Mouse (Mus musculus): ENCODE data around the gene Ak4.
A peak's percentile ranks its signal among the peaks of the same experiment; 100 is the strongest.
"Not testable (repeated sequence)": the region's sequence is repeated elsewhere in the genome, so short reads cannot be mapped to it uniquely, and the experiment has no call there.

The Ak4 gene

DNA sequence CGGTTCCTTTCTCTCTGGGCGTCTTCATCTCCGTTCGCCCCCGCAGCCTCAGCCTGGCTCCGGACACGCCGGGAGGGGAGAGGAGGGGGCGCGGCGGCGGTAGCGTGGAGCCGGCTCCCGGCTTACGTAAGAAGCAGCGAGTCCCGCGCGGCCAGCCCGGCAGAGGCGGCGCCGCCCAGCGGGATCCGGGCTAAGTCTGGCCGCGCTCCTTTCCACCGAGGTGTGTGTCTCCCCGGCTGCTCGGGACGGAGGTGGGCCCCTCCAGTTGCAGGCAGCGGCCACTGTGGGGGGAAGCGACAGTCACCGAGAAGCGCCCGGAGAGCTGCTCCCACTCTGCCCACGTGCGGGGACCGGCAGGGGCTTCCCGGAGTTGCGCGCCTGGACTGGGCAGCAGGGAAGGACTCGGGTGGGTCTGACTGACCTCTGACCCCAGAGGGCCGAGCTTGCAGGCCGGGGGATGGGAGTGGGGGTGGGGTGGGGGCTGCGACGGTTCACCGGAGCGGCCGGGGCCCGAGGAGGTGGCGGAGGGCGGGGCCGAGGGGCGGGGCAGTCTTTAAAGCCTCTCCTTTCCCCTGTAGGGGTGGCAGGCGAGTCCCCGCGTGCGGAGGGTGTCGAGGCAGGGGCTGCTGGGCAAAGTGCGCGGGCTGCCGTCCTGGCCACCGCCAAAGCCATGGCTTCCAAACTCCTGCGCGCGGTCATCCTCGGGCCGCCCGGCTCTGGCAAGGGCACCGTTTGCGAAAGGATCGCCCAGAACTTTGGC, at the start of gene Ak4:
TSS of gene Ak4 (plus strand) at position 127 of the 760 bp plus-strand sequence.
- peak; percentile 68 for DNase-seq (ENCODE audit: low spot score)

DNA sequence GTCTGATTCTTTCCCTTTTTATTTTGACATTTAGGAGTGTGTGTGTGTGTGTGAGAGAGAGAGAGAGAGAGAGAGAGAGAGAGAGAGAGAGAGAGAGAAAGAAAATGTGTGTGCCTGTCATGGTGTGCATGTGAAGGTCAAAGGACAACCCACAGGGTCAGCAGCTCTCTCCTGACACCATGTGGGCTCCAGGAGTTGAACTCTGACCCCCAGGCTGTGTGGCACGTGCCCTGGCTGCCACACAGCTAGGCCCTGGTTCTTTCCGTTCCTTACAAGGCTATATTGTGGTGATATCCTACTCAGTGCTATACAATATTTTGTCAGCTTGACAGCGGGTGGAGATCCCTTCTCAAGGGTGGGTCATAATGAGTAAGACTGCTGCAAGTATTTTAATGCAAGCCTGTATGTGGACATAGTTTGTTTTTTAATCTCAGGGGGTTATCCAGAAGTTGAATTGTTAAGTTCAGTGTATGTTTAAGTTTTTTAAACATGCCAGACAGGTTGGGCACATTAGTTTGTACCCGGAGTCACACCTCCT, 49.3 kb upstream of the Ak4 start:
- DNase-seq (ENCODE audit: low spot score), result no peak

DNA sequence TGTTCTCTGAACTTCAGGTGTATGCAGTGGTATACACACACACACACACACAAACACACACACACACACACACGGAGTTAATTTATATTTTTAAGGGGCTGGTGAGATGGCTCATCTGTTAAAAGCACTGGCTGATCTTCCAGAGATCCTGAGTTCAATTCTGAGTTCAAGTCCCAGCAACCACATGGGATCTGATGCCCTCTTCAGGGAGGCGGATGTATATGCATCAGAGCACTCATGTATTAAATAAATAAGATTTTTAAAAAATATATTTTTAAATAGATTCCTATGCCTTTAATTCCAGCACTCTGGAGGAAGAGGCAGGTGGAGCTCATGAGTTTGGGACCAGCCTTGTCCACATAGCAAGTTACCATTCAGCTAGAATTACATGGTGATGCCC, 46.8 kb upstream of the Ak4 start:
- DNase-seq (ENCODE audit: low spot score), result no peak

DNA sequence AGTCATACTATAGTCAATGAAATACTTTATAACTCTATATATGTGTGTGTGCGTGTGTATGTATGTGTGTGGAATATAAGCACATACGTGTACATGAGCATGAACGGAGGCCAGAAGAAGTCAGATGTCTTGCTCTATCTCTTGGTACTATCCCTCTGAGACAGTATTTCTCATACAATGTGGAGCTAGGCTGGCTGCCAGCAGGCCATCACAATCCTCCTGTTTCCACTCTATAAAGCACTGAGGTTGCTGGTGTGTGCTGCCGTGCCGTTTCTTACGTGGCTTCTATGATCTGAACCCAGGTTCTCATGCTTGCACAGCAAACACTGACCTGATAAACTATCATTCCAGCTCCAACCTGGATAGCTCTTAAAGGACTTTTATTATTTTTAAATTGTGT, 46.3 kb upstream of the Ak4 start:
- DNase-seq (ENCODE audit: low spot score), result no peak

DNA sequence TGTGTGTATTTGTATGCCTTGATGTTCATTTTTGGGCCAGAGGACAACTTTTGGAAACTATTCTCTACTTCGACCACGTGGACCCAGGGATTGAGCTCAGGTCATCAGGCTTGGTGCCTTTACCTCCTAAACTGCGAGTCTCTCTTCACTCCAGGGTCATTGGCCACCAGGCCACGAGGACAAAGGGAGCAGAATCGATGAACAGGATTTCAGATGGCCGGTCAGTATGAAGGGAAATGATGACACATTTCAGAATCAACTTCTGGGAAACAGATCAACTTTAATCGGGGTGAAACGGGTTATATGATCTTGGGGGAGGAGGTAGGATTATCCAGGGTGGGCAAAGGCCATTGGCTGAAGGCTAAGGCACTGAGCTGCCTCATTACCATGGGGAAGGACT, 45.0 kb upstream of the Ak4 start:
- DNase-seq (ENCODE audit: low spot score), result no peak

DNA sequence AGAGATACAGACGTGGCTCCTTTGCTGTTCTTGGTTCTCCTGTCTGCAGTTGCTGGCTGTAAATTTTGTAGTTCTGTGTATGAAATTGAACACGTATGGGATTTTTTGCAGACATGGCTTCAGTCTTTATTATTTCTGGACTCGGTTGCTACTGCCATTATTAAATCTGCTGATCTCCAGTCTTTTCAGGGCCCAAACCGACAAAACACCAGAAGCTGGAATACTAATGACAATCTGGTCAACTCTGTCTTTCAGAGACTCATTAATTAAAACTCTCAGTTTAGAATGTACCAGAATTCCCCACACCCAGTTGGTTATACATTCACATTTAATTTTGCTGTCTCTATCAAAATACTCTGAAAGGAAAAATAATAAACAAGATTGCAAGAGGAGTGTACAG, 42.2 kb upstream of the Ak4 start:
- DNase-seq (ENCODE audit: low spot score), result no peak

DNA sequence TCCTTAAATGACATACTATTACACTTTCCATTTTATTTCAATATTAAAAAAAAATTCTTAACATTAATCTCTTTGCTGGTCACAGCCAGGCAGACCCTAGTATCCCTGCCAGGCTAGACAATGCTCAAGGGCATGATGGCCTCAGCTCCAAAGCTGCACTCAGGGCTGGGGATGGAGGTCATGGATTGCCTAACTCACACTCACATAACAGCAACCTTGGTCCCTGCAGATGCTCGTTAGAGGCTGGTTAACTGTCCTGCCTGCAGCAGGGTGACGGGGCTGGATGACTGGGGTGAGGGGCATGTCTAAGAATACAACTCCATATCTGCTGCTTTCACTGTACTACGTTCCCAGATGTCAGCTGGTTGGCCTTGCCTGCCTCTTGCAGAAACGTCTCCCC, 40.8 kb upstream of the Ak4 start:
- DNase-seq (ENCODE audit: low spot score), result no peak

DNA sequence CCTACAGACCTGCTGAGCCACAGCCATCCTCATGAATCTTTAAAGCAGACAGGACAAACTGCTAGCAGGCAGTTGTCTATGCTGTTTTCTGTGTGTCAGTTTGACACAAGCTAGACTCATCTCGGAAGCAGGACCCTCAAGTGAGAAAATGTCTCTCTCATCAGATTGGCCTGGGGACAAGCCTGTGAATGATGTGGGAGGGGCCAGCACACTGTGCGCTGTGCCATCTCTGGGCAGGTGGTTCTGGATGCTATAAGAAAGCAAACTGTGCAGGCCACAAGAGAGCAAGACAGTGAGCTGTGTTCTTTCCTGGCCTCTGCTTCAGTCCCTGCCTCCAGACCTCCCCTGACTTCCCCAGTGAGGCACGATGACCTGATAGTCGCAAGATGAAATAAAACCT, 40.3 kb upstream of the Ak4 start:
- peak; percentile 10 for DNase-seq (ENCODE audit: low spot score)

DNA sequence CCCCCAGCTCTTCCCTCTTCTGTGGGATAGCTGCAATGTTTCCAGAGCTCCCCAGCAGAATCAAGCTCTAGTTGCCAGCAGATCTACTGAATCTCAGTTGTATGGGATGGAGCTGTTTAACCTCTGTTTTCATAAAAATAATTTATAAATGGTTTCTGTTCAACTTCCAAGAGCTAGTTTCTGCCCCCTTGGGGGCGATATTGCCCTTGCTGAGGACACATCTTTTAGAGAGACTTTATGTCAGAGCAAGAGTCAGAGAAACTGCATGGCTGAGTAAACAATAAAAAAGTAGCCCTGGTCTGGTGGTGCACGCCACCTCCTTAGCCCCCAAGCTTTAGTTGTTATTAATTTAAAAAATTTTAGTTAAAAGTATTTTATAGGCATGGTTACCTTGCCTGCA, 34.1 kb upstream of the Ak4 start:
- DNase-seq (ENCODE audit: low spot score), result no peak

DNA sequence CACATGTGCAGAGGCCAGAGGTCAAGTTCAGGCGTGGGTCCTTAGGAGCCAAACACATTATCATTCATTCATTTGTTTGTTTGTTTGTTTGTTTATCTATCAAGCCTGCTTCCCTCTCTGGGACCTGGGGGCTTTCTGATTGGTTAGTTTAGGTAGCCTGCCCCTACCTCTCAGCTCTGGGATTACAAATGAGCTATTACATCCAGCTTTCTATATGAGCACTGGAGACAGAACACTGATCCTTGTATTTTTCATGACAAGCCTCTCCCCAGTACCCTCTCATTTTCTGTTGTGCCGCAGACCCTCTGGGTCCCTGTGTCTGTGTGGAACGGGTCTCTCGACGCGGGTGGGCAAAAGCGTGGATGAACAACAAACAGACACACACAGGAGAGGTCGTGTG, 30.8 kb upstream of the Ak4 start:
- DNase-seq (ENCODE audit: low spot score), result no peak

DNA sequence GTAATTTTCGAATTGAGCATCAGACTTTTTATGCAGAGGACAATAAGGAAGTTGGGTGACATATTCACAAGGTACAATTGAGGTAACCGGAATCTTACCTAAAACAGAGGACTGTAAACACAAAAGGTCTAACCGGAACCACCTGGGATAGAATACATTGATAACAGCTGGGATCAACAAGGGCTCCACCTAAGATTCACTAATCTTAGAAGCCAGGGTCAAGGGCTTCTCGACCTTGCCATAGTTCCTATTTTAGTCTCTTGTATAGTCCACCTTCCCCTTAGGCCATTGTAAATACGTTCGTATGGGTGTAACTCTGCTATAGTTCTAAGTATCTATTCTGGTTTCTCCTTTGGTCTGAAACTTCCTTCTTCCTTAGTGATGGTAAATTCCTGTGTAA, 30.4 kb upstream of the Ak4 start:
- DNase-seq (ENCODE audit: low spot score), result not testable (repeated sequence)

DNA sequence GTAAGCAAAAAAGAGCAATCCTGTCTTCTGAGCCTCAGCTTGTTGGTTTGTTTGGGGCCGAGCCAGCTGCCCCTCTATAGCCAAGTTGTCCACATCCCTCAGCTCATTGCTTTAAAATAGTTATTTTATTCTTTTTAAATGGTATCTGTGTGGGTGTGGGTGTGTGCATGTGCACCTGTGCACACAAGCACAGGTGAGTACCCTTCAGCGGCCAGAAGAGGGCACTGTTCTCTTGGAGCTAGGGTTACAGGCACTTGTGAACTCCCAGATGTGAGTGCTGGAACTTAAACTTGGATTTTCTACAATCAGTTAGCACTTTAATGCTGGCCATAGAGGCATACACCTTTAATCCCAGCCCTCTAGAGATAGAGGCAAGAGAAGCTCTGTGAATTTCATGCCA, 26.8 kb upstream of the Ak4 start:
- DNase-seq (ENCODE audit: low spot score), result peak; percentile 15

DNA sequence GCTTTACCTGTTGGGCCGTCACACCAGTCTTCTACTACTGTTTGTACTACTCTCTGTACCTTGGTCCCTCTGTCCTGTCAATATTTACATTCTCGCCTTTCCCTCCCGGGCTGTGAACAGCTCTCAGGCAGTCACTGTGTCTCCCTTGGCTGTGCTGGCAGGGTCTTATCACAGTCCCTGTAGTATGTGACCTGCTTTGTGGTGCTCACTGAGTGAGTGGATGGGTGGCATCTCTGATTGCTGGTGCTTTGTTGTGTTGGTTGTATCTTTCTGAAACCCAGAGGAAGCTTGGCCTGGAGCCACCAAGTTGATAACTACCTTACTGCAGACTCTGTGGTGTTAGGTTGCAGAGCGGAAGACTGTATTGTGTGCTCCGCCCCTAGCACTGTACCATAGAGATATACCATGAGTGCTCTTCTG, 25.8 kb upstream of the Ak4 start:
- DNase-seq (ENCODE audit: low spot score), result no peak

DNA sequence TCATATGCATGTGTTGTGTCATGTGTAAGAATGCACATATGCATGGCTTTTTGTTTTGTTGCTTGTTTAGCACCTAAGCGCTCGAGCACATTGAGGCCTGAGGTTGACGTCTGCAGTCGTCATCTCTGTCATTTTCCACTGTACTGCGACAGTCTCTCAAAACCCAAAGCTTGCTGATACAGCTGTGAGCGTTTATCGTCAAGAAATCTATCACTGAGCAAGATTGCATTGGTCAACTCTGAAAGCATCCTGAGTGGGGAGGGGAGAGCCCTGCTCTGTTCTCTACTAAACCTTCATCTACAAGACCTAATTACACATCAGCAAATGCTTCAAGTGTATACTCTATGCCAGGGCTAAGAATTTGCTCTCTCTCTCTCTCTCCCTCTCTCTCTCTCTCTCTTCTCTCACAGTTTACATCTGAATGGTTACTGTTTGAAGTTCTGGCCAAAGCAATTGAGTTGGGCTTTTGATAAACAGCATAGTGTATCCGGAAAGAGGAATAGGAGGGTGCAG, 24.0 kb upstream of the Ak4 start:
- DNase-seq (ENCODE audit: low spot score), result no peak

DNA sequence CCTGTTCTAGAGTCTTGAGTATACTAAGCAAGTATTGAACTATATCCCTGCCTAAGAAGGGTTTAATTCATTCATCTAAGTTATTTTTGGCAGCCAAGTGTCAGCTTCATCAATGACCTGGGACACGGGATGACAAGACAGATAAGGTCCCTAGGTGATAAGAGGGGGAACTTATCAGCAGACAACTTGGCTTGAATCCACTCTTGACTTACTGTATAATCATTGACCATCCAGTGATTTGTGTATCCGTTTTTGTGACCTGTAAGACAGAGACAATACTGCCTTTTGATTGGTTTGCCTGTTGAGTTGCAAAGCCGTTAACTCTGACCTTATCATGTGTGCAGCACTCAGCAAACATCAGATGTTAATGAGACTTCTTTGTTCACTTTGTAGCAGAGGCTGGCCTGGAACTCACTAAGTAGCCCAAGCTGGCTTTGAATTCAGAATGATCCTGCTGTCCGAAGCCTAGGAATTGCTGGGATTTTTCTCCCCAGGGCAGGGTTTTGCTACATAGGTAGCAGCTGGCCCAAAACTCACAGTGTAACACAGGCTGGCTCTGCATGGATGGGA, 19.0 kb upstream of the Ak4 start:
- DNase-seq (ENCODE audit: low spot score), result no peak

DNA sequence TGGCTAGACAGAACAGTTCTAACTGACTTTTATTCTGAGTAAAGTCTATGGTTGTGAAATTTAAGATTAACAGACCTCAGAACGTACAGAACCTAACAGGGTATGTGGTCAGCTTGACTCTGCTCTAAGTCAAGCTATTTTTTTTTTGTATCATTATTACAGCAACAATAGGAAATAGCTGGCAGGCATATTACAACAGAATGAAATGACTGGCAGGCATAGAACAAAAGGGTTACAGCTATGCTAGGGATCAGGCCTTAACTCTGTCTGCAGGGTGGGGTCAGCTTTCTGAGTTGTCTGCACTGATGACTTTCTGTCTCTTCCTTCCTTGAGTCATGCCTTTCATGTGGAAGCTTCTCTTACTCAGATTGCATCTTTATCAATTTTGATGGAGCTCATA, 17.1 kb upstream of the Ak4 start:
- no peak for DNase-seq (ENCODE audit: low spot score)

DNA sequence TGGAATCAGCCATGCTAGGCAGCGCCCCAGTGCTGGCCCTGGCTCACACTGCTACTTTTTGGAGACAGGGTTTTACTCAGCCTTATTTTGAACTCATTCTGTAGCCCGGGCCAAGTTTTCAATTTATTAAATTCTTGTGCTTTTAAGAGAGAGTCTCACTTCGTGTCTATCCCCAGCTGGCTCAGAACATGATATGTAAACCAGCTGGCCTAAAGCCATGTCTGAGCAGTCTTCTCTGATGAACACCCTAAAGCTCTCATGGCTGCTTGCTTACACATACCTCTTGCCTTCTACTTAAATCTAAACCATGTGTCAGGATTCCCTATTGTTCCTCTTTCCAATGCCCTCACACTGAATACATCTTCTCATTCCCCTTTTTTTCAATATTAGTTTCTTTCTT, 14.2 kb upstream of the Ak4 start:
- no peak for DNase-seq (ENCODE audit: low spot score)

DNA sequence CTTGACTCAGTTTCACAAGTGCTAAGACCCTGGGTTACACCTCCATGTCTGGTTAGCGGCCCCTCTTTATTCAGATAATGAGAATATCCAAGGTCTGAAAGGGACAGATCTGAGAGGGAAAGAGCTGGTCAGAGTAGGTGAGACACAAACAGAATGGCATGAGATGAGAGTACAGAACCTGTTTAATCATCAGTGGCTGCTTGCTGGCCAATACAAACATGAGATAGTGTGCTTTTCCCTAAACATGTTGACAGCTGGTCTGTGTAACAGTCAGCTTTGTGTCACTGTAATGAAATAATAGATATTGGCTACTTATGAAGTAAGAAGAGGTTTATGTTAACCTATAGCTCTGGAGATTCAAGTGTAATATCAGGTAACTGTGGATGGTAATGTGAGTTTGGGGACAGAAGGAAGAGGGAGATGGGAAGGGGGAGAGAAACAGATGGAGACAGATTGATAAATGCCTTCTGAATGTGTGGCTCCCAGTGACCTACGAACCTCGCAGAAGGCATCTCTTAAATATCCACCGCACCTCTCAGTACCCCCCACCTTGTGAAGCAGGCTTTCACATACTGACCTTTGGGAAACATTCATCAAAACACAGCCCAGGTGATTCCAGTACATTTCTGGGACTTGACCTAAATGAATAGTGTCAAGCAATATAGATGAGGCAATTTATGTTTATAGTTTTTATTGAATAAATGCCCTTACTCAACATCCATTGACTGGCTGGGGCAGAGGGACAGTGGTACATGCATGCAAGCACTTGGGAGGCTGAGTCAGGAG, 12.5 kb upstream of the Ak4 start:
- no peak for DNase-seq (ENCODE audit: low spot score)

DNA sequence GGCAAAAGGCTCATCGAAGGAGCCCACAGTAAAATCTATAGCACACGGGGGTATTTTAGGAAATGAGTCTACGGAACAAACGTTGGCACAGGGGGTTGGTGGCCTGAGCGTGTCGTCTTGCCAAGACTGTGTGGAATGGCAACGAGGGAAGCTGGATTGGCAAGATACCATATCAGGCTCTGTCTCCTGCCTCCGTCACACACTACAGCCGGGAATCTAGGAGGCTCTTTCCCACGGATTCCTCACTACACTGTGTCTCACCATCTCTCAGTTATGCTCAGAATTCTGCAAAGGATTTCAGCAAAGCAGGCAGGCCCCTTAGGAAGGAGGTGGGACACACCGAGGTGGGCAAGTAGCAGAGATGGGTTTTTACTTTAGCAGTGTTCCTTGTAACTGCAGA, 2.1 kb upstream of the Ak4 start:
- no peak for DNase-seq (ENCODE audit: low spot score)

DNA sequence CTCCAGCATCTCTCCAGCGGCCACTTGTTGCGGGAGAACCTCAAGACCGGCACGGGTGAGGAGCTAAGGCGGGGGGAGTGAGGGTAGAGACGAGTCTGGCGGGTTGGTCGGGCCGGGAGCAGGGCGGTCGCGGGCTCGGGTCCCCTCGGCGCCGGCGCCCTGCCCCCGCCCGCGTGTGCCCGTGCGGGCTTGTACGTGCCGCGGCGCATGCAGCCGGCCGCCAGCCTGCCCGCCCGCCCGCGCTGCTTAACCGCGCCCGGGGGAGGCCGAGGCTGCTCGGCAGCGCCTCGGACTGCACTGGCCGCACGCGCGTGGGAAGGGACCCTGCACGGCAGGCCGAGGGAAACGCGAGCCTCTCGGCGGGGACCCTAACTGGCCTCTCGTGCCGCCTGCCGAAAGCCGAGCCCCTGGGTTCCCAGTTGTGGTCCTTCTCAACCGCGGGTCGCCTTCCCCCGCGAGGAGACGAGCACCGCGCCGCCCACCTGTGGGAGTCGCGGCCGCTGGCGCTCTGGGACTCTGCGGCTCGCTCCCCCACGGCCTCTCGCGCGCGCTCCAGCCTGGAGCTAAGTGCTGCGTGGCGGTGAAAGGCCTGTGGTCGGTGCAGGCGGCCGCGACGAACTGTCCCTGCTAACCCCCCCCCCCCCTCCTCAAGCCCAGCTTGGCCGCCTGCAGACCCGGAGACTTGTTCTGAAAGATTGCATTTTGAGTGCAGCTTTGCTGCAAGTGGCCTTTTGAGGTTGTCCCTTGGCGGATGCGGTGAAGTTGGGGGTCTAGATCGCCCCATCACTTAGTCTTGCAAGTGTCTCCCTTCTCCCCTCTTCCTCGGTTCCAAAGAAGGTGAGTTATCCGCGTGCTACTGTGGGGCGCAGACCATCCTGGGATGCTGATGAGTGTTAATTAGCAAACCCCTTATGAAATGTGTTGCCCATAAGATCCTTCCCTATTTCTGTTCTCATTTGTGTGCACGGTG, 1.1 kb downstream of the Ak4 start:
- peak; percentile 55 for DNase-seq (ENCODE audit: low spot score)

DNA sequence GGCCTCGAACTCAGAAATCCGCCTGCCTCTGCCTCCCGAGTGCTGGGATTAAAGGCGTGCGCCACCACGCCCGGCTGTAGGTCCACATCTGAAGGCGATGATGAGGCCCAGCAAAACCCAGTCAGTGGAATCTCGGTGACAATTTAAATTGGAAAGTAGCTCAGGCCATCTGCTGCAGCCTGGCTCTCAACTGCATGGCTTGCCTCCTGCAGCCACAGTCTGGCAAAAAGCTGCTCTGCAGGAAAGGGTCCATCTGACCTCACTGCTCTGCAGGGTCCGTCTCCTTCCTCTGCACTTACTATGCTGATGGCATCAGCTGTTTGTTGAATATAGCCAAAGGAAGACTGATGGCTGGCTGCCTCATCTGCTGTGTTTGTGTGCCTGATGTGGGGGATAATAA, 3.9 kb downstream of the Ak4 start:
- no peak for DNase-seq (ENCODE audit: low spot score)

DNA sequence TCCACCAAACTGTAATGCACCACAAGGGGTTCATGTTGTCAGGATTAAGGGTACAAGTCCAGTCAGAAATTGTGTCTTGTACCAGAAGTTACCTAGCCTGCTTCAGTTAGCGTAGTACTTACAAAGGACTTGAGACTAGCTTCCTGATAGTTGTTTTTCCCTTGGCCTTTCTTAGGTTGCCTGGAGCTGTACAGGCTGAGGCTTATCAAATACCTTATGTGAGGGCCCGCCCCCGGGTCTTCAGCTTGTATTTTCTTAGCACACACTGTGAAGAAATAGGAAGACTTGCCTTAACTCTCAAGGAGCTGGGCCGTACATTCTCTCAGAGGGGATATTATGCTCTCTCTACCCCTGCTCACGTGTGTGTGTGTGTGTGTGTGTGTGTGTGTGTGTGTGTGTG, 4.5 kb downstream of the Ak4 start:
- DNase-seq (ENCODE audit: low spot score), result no peak
